Mouse (Mus musculus): Measurements from ENCODE around the gene Gpx1. TPM values are rescaled to one million over a fixed set of nuclear protein-coding genes. Genes with fewer than 3 reads are reported as not detected.

Gene Gpx1
- polyA plus RNA-seq (2012; fragmentation: generic; extraction: Trizol): 100 to 1,000 TPM; 786 to 822 TPM

DNA sequence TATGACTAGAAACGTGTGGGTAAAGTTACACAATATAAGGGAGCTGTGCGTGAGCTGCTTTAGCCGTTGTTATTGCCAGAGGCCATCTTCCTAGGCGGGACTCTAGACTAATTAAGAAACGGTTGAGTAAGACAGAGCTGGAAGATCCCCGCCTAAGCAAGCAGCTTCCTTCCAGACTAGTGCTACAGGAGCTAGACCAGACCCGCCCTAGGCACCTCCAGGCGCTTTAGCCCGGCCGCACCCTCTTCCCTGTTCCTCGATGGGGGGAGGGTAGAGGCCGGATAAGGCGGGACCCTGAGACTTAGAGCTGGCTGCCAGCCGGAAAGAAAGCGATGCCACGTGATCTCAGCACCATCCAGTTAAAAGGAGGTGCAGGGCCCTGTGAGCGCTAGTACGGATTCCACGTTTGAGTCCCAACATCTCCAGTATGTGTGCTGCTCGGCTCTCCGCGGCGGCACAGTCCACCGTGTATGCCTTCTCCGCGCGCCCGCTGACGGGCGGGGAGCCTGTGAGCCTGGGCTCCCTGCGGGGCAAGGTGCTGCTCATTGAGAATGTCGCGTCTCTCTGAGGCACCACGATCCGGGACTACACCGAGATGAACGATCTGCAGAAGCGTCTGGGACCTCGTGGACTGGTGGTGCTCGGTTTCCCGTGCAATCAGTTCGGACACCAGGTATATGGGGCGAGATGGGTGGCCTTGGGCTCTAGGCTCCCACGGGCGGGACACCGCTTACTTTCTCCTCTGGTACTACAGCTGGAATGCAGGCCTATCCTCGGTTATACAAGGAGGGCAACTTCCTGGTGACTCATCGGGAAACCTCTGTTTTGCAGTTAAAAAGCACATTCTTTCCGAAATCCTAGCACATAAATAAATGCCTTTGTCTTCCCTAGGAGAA lies at the start of gene Gpx1:
Gene Gpx1 (plus strand): TSS at position 18 of the 896 bp plus-strand sequence.

DNA sequence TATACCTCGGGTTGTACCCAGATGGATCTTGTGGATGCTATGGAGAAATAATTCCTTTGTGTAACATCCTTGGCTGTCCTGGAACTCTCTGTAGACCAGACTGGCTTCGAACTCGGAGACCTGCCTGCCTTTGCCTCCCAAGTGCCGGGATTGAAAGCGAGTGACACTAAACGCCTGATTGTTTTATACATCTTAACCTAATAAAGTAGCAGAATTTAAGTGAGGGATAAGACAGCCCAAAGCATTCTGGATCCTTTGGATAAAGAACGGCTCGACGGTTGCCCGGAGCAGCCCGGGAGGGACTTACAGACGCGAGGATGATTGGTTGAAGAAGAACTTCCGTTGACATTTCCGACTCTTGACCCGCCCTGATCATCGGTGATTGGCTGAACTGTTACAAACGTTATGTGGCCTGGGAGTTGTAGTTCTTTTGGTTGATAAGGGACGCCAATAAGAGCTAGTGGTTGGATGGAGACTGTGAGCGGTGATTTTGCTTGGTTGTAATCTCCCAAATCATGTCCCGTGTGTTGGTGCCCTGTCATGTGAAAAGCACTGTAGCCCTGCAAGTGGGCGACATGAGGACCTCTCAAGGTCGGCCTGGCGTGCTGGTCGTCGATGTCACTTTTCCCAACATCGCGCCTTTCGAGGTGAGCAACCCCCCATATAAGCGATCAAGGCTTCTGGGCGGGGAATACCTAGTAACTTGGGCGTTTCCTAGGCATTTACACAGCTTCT lies 48.5 kb upstream of the Gpx1 start, which contains the start of gene Nicn1:
Gene Nicn1 (plus strand): TSS at position 414 of the 735 bp plus-strand sequence.

DNA sequence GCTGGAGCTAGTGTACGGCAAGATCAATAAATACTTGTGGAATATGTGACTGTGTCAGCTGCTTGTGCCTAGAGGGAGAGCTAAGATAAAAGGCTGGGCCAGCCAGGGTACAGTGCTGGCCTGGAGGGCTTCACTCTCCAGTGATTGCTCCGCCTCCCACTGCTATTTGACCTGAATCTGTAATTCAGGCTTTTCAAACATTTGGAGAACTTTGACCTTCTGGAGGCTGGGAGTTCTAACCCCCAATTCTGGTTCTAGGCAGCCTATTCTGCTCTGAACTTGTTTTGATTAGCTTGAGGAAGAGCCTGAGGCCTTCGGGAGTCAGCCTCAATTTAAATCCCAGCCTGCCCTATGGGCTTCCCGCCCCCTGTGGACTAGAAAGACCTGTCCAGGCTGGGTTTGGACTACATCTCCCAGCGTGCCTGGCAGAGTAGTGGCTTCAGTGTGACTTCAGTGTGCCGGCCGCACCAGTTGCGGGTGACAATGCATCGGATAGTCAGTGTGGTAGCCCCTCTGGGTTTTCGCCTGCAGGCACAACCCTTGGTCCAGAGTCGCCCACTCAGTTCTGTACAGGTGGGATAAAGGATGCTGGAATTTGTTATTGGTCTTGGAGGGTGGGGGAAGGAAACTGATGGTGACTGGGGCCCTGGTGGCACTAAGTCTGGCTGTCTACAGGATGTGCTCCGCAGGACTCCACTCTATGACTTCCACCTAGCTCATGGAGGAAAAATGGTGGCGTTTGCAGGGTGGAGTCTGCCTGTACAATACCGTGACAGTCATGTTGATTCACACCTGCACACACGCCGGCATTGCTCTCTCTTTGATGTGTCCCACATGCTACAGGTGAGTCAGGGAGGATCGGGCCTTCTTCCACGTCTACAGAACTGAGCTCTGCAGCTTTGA lies 42.0 kb upstream of the Gpx1 start, which contains the start of gene Amt:
Gene Amt (plus strand): TSS at position 401 of the 903 bp plus-strand sequence.

DNA sequence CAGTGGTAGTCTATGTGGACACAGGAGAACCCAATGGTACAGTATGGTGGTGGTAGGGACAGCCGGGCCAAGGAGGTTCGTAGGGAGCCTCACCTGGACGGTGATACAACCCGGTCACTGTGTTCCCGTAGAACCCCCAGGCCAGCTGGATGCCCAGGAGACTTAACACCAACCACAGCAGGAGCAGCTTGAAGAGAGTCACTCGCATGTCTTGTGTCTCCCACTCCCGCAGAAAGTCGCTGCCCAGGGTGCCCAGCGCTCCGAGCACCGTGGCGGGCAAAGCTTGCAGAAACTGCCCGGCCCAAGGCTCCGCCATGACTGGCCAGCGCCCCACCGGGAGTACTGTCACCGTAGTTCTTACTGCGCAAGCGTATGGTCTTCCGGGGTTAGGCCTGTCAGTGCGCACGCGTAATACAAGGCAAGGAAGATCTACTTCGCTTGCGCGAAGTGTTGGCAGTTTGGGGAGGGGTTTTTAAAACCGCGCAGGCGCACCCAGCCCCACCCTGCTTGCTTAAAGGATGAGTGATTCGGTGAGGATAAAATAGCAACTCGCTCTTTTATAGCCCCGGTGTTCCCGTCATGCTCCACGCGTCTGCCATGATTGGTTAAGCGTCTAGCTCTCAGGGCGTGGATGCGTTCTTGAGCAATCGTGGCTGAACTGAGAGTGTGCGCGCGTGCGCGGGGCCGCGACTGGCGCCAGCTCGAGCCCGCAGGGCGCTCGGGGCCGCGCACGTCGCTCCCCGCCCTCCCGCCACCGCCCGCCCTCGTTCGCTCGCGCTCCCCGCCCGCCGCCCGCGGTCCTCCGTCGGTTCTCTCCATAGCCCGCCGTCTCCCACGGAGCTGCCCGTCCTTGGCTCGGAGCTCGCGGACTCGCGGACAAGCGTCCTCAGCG lies 32.8 kb upstream of the Gpx1 start, which contains the start of the genes Rhoa and Tcta:
Gene Rhoa (plus strand): TSS at position 501 of the 892 bp plus-strand sequence.
Gene Tcta (minus strand): TSS at position 532 of the 892 bp plus-strand sequence.

GRCm38 (mm10) chr9:108347540-108348289 lies 9.0 kb downstream of the Gpx1 start, which contains the start of gene Usp4:
Usp4 (plus strand) TSS chr9:108347853.

Other genes with a start within 250 kb of the Gpx1 start
- gene Apeh, start 244.3 kb upstream of the Gpx1 start, polyA plus RNA-seq (2012; fragmentation: generic; extraction: Trizol): 10 to 100 TPM; 82.7 to 98.4 TPM
- under 1 TPM; 0.13 to 0.14 TPM for gene Bsn, start 148.5 kb upstream of the Gpx1 start, polyA plus RNA-seq (2012; fragmentation: generic; extraction: Trizol)
- gene Dag1, start 74.9 kb upstream of the Gpx1 start, polyA plus RNA-seq (2012; fragmentation: generic; extraction: Trizol): 10 to 100 TPM in 1 of 2 experiments, 1 to 10 TPM in 1; 8.1 to 96.8 TPM
- gene Nicn1, start 48.5 kb upstream of the Gpx1 start, polyA plus RNA-seq (2012; fragmentation: generic; extraction: Trizol): 10 to 100 TPM in 1 of 2 experiments, 1 to 10 TPM in 1; 8.9 to 63.2 TPM
- 1 to 10 TPM in 1 of 2 experiments, under 1 TPM in 1; 0.23 to 6.4 TPM for gene Amt, start 42.0 kb upstream of the Gpx1 start, polyA plus RNA-seq (2012; fragmentation: generic; extraction: Trizol)
- gene Rhoa, start 32.8 kb upstream of the Gpx1 start, polyA plus RNA-seq (2012; fragmentation: generic; extraction: Trizol): 100 to 1,000 TPM; 144 to 229 TPM
- 10 to 100 TPM; 11.0 to 48.4 TPM for gene Tcta, start 32.7 kb upstream of the Gpx1 start, polyA plus RNA-seq (2012; fragmentation: generic; extraction: Trizol)
- gene Usp4, start 8.9 kb downstream of the Gpx1 start, polyA plus RNA-seq (2012; fragmentation: generic; extraction: Trizol): 10 to 100 TPM; 68.6 to 96.9 TPM
- under 1 TPM; 0.04 to 0.35 TPM for gene 1700102P08Rik, start 53.9 kb downstream of the Gpx1 start, polyA plus RNA-seq (2012; fragmentation: generic; extraction: Trizol)
- gene Ccdc36, start 89.6 kb downstream of the Gpx1 start, polyA plus RNA-seq (2012; fragmentation: generic; extraction: Trizol): not detected
- gene BC048562, start 97.6 kb downstream of the Gpx1 start, polyA plus RNA-seq (2012; fragmentation: generic; extraction: Trizol): not detected
- gene Ccdc71, start 121.6 kb downstream of the Gpx1 start, polyA plus RNA-seq (2012; fragmentation: generic; extraction: Trizol): 10 to 100 TPM; 28.0 to 46.0 TPM
- gene Klhdc8b, start 122.7 kb downstream of the Gpx1 start, polyA plus RNA-seq (2012; fragmentation: generic; extraction: Trizol): 1 to 10 TPM; 1.4 to 9.8 TPM
- gene Lamb2, start 140.8 kb downstream of the Gpx1 start, polyA plus RNA-seq (2012; fragmentation: generic; extraction: Trizol): 100 to 1,000 TPM in 1 of 2 experiments, 1 to 10 TPM in 1; 9.4 to 170 TPM
- gene Usp19, start 151.7 kb downstream of the Gpx1 start, polyA plus RNA-seq (2012; fragmentation: generic; extraction: Trizol): 10 to 100 TPM; 21.0 to 70.4 TPM
- 100 to 1,000 TPM; 170 to 180 TPM for gene Qars, start 168.8 kb downstream of the Gpx1 start, polyA plus RNA-seq (2012; fragmentation: generic; extraction: Trizol)
- 10 to 100 TPM in 1 of 2 experiments, 1 to 10 TPM in 1; 5.6 to 45.1 TPM for gene Qrich1, start 177.9 kb downstream of the Gpx1 start, polyA plus RNA-seq (2012; fragmentation: generic; extraction: Trizol)
- 100 to 1,000 TPM; 210 to 374 TPM for gene Impdh2, start 221.4 kb downstream of the Gpx1 start, polyA plus RNA-seq (2012; fragmentation: generic; extraction: Trizol)
- gene Ndufaf3, start 228.5 kb downstream of the Gpx1 start, polyA plus RNA-seq (2012; fragmentation: generic; extraction: Trizol): 10 to 100 TPM; 11.3 to 25.8 TPM
- gene Dalrd3, start 231.0 kb downstream of the Gpx1 start, polyA plus RNA-seq (2012; fragmentation: generic; extraction: Trizol): 100 to 1,000 TPM; 174 to 202 TPM
- gene Wdr6, start 239.8 kb downstream of the Gpx1 start, polyA plus RNA-seq (2012; fragmentation: generic; extraction: Trizol): 100 to 1,000 TPM in 1 of 2 experiments, 10 to 100 TPM in 1; 32.7 to 139 TPM

All from C3H10T1/2 (cell line).